Mouse (Mus musculus): ENCODE results near the gene Nup214.

Gene Nup214

GRCm38 (mm10) chr2:32070747-32071146 lies 96.5 kb downstream of the Nup214 start:
- no peak for ATAC-seq (ENCODE audit: low TSS enrichment)

- no peak for ATAC-seq (ENCODE audit: low TSS enrichment)
Measured at GRCm38 (mm10) chr2:32074404-32074803, 100.2 kb downstream of the Nup214 start.

- no peak for ATAC-seq (ENCODE audit: low TSS enrichment)
Measured at GRCm38 (mm10) chr2:32075368-32075767, 101.1 kb downstream of the Nup214 start.

GRCm38 (mm10) chr2:32077744-32078143 lies 103.5 kb downstream of the Nup214 start:
- ATAC-seq (ENCODE audit: low TSS enrichment): no peak

- ATAC-seq (ENCODE audit: low TSS enrichment): no peak
Measured at GRCm38 (mm10) chr2:32078522-32078921, 104.3 kb downstream of the Nup214 start.

- ATAC-seq (ENCODE audit: low TSS enrichment): no peak
Measured at GRCm38 (mm10) chr2:32079191-32079725, 105.0 kb downstream of the Nup214 start.

GRCm38 (mm10) chr2:32080681-32081080 lies 106.4 kb downstream of the Nup214 start:
- ATAC-seq (ENCODE audit: low TSS enrichment): no peak

- ATAC-seq (ENCODE audit: low TSS enrichment): no peak
Measured at GRCm38 (mm10) chr2:32081296-32081929, 107.2 kb downstream of the Nup214 start.

- no peak for ATAC-seq (ENCODE audit: low TSS enrichment)
Measured at GRCm38 (mm10) chr2:32082229-32082628, 108.0 kb downstream of the Nup214 start.

- ATAC-seq (ENCODE audit: low TSS enrichment): peak; percentile 20; the same call in 1 of the 2 replicates
Measured at GRCm38 (mm10) chr2:32083159-32084011, 109.1 kb downstream of the Nup214 start.

- ATAC-seq (ENCODE audit: low TSS enrichment): peak; percentile 51
Measured at GRCm38 (mm10) chr2:32084111-32084871, 110.1 kb downstream of the Nup214 start, which contains the start of gene Fam78a. Gene Fam78a, minus strand, starts transcription at chr2:32084857.

- ATAC-seq (ENCODE audit: low TSS enrichment): no peak
Measured at GRCm38 (mm10) chr2:32084872-32085199, 110.6 kb downstream of the Nup214 start.

- ATAC-seq (ENCODE audit: low TSS enrichment): no peak
Measured at GRCm38 (mm10) chr2:32085231-32085630, 111.0 kb downstream of the Nup214 start.

GRCm38 (mm10) chr2:32087606-32088005 lies 113.4 kb downstream of the Nup214 start:
- ATAC-seq (ENCODE audit: low TSS enrichment): no peak

GRCm38 (mm10) chr2:32088372-32088981 lies 114.2 kb downstream of the Nup214 start:
- peak; percentile 53 for ATAC-seq (ENCODE audit: low TSS enrichment)

GRCm38 (mm10) chr2:32089606-32090005 lies 115.4 kb downstream of the Nup214 start:
- no peak for ATAC-seq (ENCODE audit: low TSS enrichment)

GRCm38 (mm10) chr2:32090145-32090544 lies 115.9 kb downstream of the Nup214 start:
- no peak for ATAC-seq (ENCODE audit: low TSS enrichment)

GRCm38 (mm10) chr2:32091956-32092355 lies 117.7 kb downstream of the Nup214 start:
- no peak for ATAC-seq (ENCODE audit: low TSS enrichment)

- no peak for ATAC-seq (ENCODE audit: low TSS enrichment)
Measured at GRCm38 (mm10) chr2:32094001-32094707, 119.9 kb downstream of the Nup214 start.

GRCm38 (mm10) chr2:32095351-32096121 lies 121.3 kb downstream of the Nup214 start, which contains the start of gene Plpp7:
Gene Plpp7, plus strand, starts transcription at chr2:32095528.
- peak; percentile 96 for ATAC-seq (ENCODE audit: low TSS enrichment)
